Mouse (Mus musculus): ENCODE data around the gene Fbxw11. TPM values are rescaled to one million over a fixed set of nuclear protein-coding genes. Genes with fewer than 3 reads are reported as not detected.

The Fbxw11 gene
- total RNA-seq, 1 experiment = 45.8 TPM

DNA sequence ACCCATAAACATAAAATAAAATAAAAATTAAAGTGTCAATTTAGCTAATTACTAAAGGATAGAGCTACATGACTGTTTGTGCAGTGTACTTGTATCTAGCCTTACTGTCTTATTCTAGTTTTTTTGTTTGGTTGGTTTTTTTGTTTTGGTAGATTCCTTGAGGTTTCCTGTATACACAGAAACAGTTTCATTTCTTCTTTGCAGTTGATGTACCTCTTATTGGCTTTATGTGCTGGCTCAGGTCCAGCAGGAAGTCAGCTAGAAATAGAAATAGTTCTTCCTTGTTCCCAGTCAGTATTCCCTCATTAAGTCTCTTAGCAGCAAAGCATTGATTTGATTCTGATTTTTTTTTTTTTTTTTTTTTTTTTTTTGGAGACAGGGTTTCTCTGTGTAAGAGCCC lies 35.2 kb upstream of the Fbxw11 start:
- peaks cover 0 to 9% of the 10 kb centered on the region in 2 experiments; a peak in 2 of 4 replicates for H3K4me1 ChIP-seq (ENCODE audit: control insufficient read depth in 2 of 2, insufficient read depth in 2 of 2, low read length in 2 of 2, poor library complexity in 1 of 2)
- TF ChIP-seq ZC3H11A (IDR thresholded peaks at IDR 0.05; ENCODE audit: borderline replicate concordance, low read depth, low read length) (no peak), HCFC1 (IDR thresholded peaks at IDR 0.05; ENCODE audit: borderline replicate concordance, insufficient read depth, low read length) (no peak), MAFK (IDR thresholded peaks at IDR 0.05; ENCODE audit: insufficient read depth, low read depth, low read length) (no peak), CHD2 (IDR thresholded peaks at IDR 0.05; ENCODE audit: low read depth, low read length) (no peak), ZNF384 (IDR thresholded peaks at IDR 0.05; ENCODE audit: low read depth, low read length) (no peak)
- in situ Hi-C loops (cut with MboI; ENCODE audit: low sequenced_read_pairs in 2 of 2, unreplicated experiment in 2 of 2) = no loop called here
- no peak for DNase-seq (ENCODE audit: low read depth, low spot score)
- no peak overlapping the region for H3K9ac ChIP-seq (ENCODE audit: insufficient read depth, low read depth, low read length, poor library complexity, severe bottlenecking)
- no peak overlapping the region for H3K27ac ChIP-seq (ENCODE audit: insufficient read depth, low read depth, low read length, poor library complexity, severe bottlenecking)
- H3K36me3 ChIP-seq (ENCODE audit: control insufficient read depth, insufficient read depth, low read length, poor library complexity, severe bottlenecking) = peaks cover under 1% of the 10 kb centered on the region; the same call in 1 of the 2 replicates
- H3K4me3 ChIP-seq (ENCODE audit: insufficient read depth in 1 of 2, low read depth in 1 of 2, low read length in 2 of 2, poor library complexity in 1 of 2, severe bottlenecking in 1 of 2) = no peak overlapping the region
- no peaks in the 10 kb centered on the region for H3K9me3 ChIP-seq (ENCODE audit: control insufficient read depth, insufficient read depth, low read depth, low read length)

DNA sequence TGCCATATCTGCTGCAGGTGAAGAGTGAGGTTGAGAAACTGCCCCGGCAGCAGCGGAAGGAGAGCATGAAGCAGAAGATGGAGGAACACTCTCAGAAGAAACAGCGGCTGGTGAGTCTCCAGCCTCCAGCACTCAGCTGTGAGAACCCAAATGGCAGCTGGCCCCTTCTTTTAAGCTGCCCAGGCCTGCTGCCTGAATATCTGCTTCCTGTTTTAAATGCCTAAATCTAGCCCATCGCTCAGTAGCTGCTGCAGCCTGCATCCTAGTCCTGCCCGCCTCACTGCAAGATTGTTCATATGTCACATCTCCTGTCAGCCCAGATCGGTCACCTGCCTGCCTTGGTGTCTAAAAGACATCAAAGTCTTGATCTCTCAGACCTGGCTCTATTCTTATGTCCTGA lies 31.9 kb upstream of the Fbxw11 start:
- in situ Hi-C loops (cut with MboI; ENCODE audit: low sequenced_read_pairs in 2 of 2, unreplicated experiment in 2 of 2) = no loop called here
- no peaks in the 10 kb centered on the region for H3K9me3 ChIP-seq (ENCODE audit: control insufficient read depth, insufficient read depth, low read depth, low read length)

DNA sequence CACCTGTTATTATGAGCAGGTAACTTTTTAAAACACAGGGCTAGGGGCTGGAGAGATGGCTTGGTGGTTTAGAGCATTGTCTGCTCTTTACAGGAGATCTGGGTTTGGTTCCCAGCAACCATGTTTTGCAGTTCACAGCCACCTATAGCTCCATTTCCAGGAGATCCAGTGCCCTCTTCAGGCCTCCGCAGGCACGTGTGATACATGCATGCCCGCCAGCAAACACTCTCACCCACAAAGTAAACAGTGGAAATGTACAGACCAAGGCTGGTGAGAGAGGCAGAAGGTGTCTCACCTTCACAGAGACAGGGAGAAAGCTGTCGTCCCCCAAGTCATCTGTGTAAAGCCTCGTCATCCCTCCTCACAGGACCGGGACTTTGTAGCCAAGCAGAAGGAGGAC lies 30.2 kb upstream of the Fbxw11 start:
- Histone ChIP-seq H3K27ac (ENCODE audit: insufficient read depth, low read depth, low read length, poor library complexity, severe bottlenecking) (no peak overlapping the region), H3K9ac (ENCODE audit: insufficient read depth, low read depth, low read length, poor library complexity, severe bottlenecking) (no peak overlapping the region), H3K36me3 (ENCODE audit: control insufficient read depth, insufficient read depth, low read length, poor library complexity, severe bottlenecking) (peaks cover 17% of the 10 kb centered on the region), H3K9me3 (ENCODE audit: control insufficient read depth, insufficient read depth, low read depth, low read length) (no peaks in the 10 kb centered on the region), H3K4me1 (ENCODE audit: control insufficient read depth in 2 of 2, insufficient read depth in 2 of 2, low read length in 2 of 2, poor library complexity in 1 of 2) (peaks cover 2 to 14% of the 10 kb centered on the region in 2 experiments; a peak in 2 of 4 replicates), H3K4me3 (ENCODE audit: insufficient read depth in 1 of 2, low read depth in 1 of 2, low read length in 2 of 2, poor library complexity in 1 of 2, severe bottlenecking in 1 of 2) (no peak overlapping the region)
- in situ Hi-C loops (cut with MboI; ENCODE audit: low sequenced_read_pairs in 2 of 2, unreplicated experiment in 2 of 2) = no loop called here
- no peak for DNase-seq (ENCODE audit: low read depth, low spot score)
- TF ChIP-seq CHD2 (IDR thresholded peaks at IDR 0.05; ENCODE audit: low read depth, low read length) (no peak), ZNF384 (IDR thresholded peaks at IDR 0.05; ENCODE audit: low read depth, low read length) (no peak), HCFC1 (IDR thresholded peaks at IDR 0.05; ENCODE audit: borderline replicate concordance, insufficient read depth, low read length) (no peak), MAFK (IDR thresholded peaks at IDR 0.05; ENCODE audit: insufficient read depth, low read depth, low read length) (no peak), ZC3H11A (IDR thresholded peaks at IDR 0.05; ENCODE audit: borderline replicate concordance, low read depth, low read length) (no peak)

More for the DNA sequence above, 31.9 kb upstream of the Fbxw11 start:
- no peak for DNase-seq (ENCODE audit: low read depth, low spot score)
- H3K4me3 ChIP-seq (ENCODE audit: insufficient read depth in 1 of 2, low read depth in 1 of 2, low read length in 2 of 2, poor library complexity in 1 of 2, severe bottlenecking in 1 of 2) = no peak overlapping the region
- H3K9ac ChIP-seq (ENCODE audit: insufficient read depth, low read depth, low read length, poor library complexity, severe bottlenecking) = no peak overlapping the region
- H3K27ac ChIP-seq (ENCODE audit: insufficient read depth, low read depth, low read length, poor library complexity, severe bottlenecking) = no peak overlapping the region
- H3K36me3 ChIP-seq (ENCODE audit: control insufficient read depth, insufficient read depth, low read length, poor library complexity, severe bottlenecking) = peaks cover 12% of the 10 kb centered on the region
- peaks cover 0 to 9% of the 10 kb centered on the region in 2 experiments; a peak in 2 of 4 replicates for H3K4me1 ChIP-seq (ENCODE audit: control insufficient read depth in 2 of 2, insufficient read depth in 2 of 2, low read length in 2 of 2, poor library complexity in 1 of 2)
- TF ChIP-seq HCFC1 (IDR thresholded peaks at IDR 0.05; ENCODE audit: borderline replicate concordance, insufficient read depth, low read length) (no peak), ZNF384 (IDR thresholded peaks at IDR 0.05; ENCODE audit: low read depth, low read length) (no peak), MAFK (IDR thresholded peaks at IDR 0.05; ENCODE audit: insufficient read depth, low read depth, low read length) (no peak), ZC3H11A (IDR thresholded peaks at IDR 0.05; ENCODE audit: borderline replicate concordance, low read depth, low read length) (no peak), CHD2 (IDR thresholded peaks at IDR 0.05; ENCODE audit: low read depth, low read length) (no peak)

DNA sequence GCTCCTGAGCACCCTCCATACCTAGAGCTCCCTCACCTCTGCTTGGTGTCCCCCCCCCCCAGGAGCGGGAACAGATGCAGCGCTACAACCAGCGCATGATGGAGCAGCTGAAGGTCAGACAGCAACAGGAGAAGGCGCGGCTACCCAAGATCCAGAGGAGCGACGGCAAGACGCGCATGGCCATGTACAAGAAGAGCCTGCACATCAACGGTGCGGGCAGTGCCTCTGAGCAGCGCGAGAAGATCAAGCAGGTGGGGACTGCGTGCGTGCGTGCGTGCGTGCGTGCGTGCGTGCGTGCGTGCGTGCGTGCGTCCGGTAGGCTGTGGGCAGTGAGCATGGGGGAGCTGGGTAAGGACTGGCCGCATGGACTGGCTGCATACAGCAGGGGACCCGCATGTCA lies 28.1 kb upstream of the Fbxw11 start:
- no peak for TF ChIP-seq HCFC1 (IDR thresholded peaks at IDR 0.05; ENCODE audit: borderline replicate concordance, insufficient read depth, low read length)
- TF ChIP-seq MAFK (IDR thresholded peaks at IDR 0.05; ENCODE audit: insufficient read depth, low read depth, low read length) = no peak
- TF ChIP-seq CHD2 (IDR thresholded peaks at IDR 0.05; ENCODE audit: low read depth, low read length) = no peak
- TF ChIP-seq ZNF384 (IDR thresholded peaks at IDR 0.05; ENCODE audit: low read depth, low read length) = no peak
- no peak for TF ChIP-seq ZC3H11A (IDR thresholded peaks at IDR 0.05; ENCODE audit: borderline replicate concordance, low read depth, low read length)
- Histone ChIP-seq H3K4me1 (ENCODE audit: control insufficient read depth in 2 of 2, insufficient read depth in 2 of 2, low read length in 2 of 2, poor library complexity in 1 of 2) (peaks cover 2 to 16% of the 10 kb centered on the region in 2 experiments; a peak in 2 of 4 replicates), H3K27ac (ENCODE audit: insufficient read depth, low read depth, low read length, poor library complexity, severe bottlenecking) (no peak overlapping the region; the same call in 1 of the 2 replicates), H3K4me3 (ENCODE audit: insufficient read depth in 1 of 2, low read depth in 1 of 2, low read length in 2 of 2, poor library complexity in 1 of 2, severe bottlenecking in 1 of 2) (peak overlapping the region; percentile 83 to 88), H3K9me3 (ENCODE audit: control insufficient read depth, insufficient read depth, low read depth, low read length) (no peaks in the 10 kb centered on the region), H3K36me3 (ENCODE audit: control insufficient read depth, insufficient read depth, low read length, poor library complexity, severe bottlenecking) (peaks cover 18% of the 10 kb centered on the region), H3K9ac (ENCODE audit: insufficient read depth, low read depth, low read length, poor library complexity, severe bottlenecking) (peak overlapping the region; percentile 90)
- in situ Hi-C loops (cut with MboI; ENCODE audit: low sequenced_read_pairs in 2 of 2, unreplicated experiment in 2 of 2) = no loop called here
- DNase-seq (ENCODE audit: low read depth, low spot score) = no peak
